Mouse (Mus musculus) G1E-ER4 (cell line): ENCODE measurements around the gene Tubg2. TPM values are rescaled to one million over a fixed set of nuclear protein-coding genes. Genes with fewer than 3 reads are reported as not detected.

ENCODE experiments used
- GATA1 ChIP-seq: IDR thresholded peaks from one replicate; pipeline ENCODE4 v1.8.0; 2012; ENCODE audit warnings: low read length, inconsistent platforms
- polyA plus RNA-seq: library from polyadenylated mRNA; stranded (reverse); fragments of >175 nt; gene quantifications from 2 replicates; pipeline ENCODE4 v1.2.3, GENCODE M21; 2012

Gene Tubg2
- polyA plus RNA-seq, 1 experiment, result not detected

DNA sequence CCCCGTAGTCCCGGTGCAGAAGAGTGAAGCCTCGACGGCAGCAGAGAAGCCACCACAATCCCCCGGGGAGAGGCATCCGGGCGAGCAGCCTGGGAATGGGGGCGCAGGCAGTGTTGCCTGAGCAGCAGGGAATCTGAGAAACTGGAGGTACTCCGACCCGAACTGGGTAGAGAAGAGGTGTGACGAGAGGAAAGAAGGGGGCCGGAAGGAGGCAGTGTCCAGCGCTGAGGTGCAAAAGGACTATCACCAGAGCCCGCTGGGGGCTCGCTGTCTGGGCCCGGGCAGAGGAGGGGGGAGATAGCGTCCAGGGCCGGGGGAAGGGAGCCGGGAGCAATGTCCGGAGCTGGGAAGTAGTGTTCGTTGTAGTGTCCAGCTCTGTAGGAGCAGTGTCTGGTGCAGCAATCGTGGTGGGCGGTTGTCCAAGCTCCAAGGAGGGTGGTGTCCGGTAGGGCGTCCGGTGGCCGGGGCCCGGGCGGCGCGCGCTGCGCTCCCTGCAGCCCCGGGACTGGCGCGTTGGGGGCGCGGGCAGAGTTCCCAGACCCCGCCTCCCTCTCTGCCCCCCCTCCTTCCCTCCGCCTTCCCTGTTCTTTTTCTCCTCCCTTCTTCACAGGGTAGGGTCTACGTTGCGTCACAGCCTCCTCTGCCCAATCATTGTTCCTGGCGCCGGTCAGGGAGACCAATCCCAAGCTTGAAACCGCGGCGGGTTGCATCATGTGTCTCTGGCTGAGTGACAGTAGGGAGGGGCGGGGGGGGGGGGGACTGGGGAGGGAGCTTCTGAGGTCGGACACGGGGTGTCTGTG is 15.3 kb downstream of the Tubg2 start, which contains the start of gene Plekhh3:
TSS of gene Plekhh3 (minus strand) at position 541 of the 800 bp plus-strand sequence.
- TF ChIP-seq GATA1, result no peak

GRCm38 (mm10) chr11:101171721-101172433 is 16.2 kb downstream of the Tubg2 start:
- no peak for TF ChIP-seq GATA1

DNA sequence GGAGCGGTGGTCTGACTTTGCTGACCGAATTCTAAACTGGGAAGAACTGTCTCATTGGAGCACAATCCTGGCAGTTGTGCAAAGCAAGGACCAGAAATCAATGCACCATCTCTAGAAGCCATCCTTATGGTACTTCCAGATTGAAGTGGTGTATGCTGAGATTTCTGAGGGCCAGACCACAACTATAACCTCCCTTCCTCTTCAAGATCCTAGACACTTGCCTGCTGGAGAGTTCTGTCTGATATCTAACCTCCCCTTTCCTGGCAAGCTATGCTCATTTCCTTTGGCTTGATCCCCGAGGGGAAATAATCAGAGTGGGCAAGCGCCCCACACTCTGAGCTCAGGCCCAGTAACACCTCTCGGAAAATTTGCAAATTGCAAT is 16.7 kb downstream of the Tubg2 start:
- no peak for TF ChIP-seq GATA1

GRCm38 (mm10) chr11:101173112-101173511 is 17.4 kb downstream of the Tubg2 start:
- no peak for TF ChIP-seq GATA1

DNA sequence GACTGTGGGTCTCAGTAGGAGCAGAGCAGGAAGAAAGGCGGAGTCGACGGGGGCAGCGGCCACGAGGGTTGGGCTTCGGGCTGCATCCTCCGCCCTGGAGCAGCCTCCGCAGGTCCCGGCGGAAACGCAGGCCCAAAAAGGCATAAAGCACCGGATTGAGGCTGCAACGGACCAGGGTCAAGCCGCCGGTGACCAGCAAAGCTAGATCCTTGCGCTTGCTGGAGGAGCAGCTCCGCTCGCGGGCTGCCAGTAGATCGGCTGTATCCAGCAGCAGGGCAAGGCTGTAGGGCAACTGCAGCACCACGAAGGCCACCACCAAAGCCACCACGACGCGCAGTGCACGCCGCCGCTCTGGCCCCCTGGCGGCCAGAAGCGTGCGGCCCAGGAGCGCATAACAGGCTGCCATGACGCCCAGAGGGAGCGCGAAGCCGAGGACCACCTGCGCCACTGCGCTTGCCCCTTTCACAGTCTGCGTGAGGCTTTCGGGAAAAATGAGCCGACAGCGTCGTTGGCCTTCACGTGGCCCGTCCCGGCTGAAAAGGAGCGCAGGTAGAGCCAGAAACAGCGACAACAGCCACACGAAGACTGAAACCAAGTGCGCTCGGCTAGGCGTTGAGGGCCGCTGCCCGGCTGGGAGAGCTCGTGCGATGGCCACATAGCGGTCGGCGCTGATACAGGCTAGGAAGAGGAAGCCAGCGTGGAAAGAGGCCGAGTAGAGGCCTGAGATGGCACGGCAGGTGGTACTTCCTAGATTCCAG is 18.1 kb downstream of the Tubg2 start:
- no peak for TF ChIP-seq GATA1

DNA sequence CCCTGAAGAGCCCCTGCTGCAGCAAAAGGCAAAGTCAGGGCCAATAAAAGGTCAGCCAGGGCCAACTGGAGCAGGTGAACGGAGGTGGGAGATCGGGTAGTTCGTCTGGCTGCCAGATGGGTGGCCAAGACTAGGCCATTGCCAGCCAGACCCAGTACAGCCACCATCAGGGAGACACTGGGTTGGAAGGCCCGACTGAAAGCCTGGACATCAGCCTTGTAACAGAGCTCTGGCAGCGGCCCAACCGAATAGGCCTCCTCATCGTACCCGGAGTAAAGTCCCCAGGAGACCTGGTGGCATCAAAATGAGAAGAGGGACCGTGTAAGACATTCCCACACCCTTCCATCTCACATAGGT is 18.7 kb downstream of the Tubg2 start:
- no peak for TF ChIP-seq GATA1

DNA sequence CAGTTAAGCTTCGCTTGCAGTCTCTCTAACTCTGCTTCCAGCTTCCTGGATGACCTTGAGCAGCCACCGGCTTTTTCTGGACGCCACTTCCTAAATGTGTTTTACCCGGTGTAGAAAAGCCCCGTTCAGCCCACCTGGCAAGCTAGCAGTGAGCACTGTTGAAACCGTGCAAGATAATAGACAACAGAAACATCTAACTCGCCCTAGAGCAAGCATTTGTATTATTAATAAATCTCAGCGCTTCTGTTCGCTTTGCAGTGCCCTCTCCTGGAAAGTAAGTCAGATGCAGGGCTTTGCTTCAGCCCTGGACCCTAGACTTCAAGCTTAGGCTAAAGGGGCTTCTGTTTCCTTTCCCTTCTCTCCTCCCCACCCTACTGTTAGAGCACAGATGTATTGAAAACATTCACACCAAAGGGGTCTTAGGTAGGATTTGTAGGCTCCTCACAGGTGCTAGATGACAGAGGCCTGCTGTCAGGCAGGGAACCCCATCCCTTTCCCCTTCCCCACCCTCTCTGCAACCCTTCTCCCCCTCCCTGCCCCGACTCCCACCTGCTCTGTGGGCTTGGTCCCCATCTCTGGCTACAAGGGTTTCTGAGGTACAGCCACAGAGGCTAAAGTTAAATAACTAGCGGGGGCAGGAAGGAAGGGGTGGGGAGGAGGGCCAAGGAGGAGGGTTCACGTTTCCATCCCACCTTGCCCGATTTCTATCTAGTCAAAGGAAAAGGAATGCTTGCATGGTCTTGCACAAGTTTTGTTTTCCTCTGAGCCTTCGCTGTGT is 19.3 kb downstream of the Tubg2 start, which contains the start of gene Ccr10:
TSS of gene Ccr10 (minus strand) at position 593 of the 778 bp plus-strand sequence.
- no peak for TF ChIP-seq GATA1

GRCm38 (mm10) chr11:101175636-101176116 is 20.0 kb downstream of the Tubg2 start:
- TF ChIP-seq GATA1, result no peak

GRCm38 (mm10) chr11:101176117-101176691 is 20.5 kb downstream of the Tubg2 start:
- TF ChIP-seq GATA1, result no peak

- TF ChIP-seq GATA1, result no peak
These were observed 21.4 kb downstream of the Tubg2 start for GRCm38 (mm10) chr11:101176933-101177773.

- TF ChIP-seq GATA1, result no peak
These were observed 22.7 kb downstream of the Tubg2 start for GRCm38 (mm10) chr11:101178061-101179058.

DNA sequence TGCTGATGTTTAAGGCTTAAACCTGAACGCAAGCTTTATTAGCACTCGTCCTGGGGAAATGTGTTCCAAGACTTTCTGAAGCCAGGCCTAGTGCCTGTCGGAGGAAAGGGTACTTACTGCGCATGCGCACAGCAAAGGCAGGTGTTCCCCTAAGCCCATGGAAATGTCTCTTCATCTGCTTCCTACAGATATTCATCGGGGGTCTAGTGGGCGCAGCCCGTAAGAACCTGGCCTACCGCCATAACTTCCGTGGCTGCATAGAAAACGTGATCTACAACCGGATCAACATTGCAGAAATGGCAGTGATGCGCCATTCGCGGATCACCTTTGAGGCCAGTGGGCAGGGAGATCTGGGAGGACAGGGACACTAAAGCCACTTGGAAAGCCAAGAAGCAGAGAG is 23.6 kb downstream of the Tubg2 start:
- no peak for TF ChIP-seq GATA1

GRCm38 (mm10) chr11:101180261-101180660 is 24.6 kb downstream of the Tubg2 start:
- no peak for TF ChIP-seq GATA1
